In the genomic region with DNA sequence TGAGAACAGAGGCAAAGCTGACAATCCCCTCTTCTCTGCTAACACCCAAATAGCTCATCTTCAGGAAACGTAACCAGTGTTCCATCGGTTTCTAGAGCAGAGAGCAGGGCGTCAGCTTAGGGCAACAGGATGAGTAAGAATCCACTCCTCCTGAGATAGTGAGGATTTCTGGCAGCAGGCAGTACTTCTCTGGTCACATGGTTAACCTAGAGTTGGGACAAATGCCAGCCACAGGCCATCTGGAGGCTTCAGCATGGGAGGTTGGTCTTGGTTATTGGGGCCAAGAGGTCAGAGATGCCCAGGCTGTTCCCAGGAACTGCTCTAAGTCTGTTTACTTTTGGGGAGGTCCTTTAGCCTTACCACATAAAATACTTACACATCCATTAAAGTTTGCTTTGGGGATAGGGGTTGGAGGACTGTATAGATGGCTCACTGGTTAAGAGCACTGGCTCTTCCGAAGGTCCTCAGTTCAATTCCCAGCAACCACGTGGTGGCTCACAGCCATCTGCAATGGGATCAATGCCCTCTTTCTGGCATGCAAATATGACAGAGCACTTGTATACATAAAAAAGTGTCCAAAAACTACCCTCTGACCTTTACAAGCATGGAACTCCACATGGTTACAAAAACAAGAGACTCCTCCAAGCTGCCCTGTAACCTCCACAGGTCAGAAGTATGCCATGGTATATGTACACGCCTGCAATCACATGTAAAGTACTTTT, we compare ENCODE assay signal across 9 mouse cellular contexts. TPM values are rescaled to one million over a fixed set of nuclear protein-coding genes. Genes with fewer than 3 reads are reported as not detected.
DNase-seq lines count a peak whose midpoint lies in the region; ATAC-seq and TF ChIP-seq lines count a peak whose summit lies in the region.
"Had no signal": no experiment of that assay in that cellular context is flagged by ENCODE, and none has a peak within 500 bp of the region (broad histone marks: within the 10 kb centered on the region; RNA-seq: fewer than 3 reads in every experiment).

No protein-coding gene starts in this region.

- no peak overlapping the region for H3K4me3 ChIP-seq in lung, embryonic 14.5 days (ENCODE audit: low read depth, low read length)
- H3K4me3 ChIP-seq in heart, postnatal 0 days (ENCODE audit: low read depth, low read length), result no peak overlapping the region
- H3K4me3 ChIP-seq: neural tube, embryonic 12.5 days had no signal

- 54% methylated on average over 6 of the region's 6 CpGs for WGBS in lung, embryonic 14.5 days
- 46% methylated on average over 6 of the region's 6 CpGs for WGBS in heart, postnatal 0 days

- no peak for TF ChIP-seq CTCF in lung, embryonic 14.5 days (IDR thresholded peaks at IDR 0.05; ENCODE audit: low read depth)
- no peak for TF ChIP-seq CTCF in heart, postnatal 0 days (IDR thresholded peaks at IDR 0.05; ENCODE audit: low read depth)

- no peaks in the 10 kb centered on the region for H3K9me3 ChIP-seq in lung, embryonic 14.5 days (ENCODE audit: low read depth, low read length)
- no peaks in the 10 kb centered on the region for H3K9me3 ChIP-seq in heart, postnatal 0 days (replicated peaks; ENCODE audit: control insufficient read depth, low read length)
- H3K9me3 ChIP-seq: neural tube, embryonic 12.5 days had no signal

- H3K4me1 ChIP-seq in lung, embryonic 14.5 days (ENCODE audit: insufficient read depth), result no peaks in the 10 kb centered on the region
- peaks cover 8% of the 10 kb centered on the region; the same call in 1 of the 2 replicates for H3K4me1 ChIP-seq in heart, postnatal 0 days (ENCODE audit: control insufficient read depth, insufficient read depth)
- H3K4me1 ChIP-seq: neural tube, embryonic 12.5 days had no signal

- no peak overlapping the region for H3K4me2 ChIP-seq in lung, embryonic 14.5 days
- no peak overlapping the region for H3K4me2 ChIP-seq in heart, postnatal 0 days (ENCODE audit: low read depth, low read length)
- H3K4me2 ChIP-seq: neural tube, embryonic 12.5 days had no signal

- H3K36me3 ChIP-seq in lung, embryonic 14.5 days (ENCODE audit: insufficient read depth), result peaks cover 63% of the 10 kb centered on the region
- H3K36me3 ChIP-seq in heart, postnatal 0 days (replicated peaks; ENCODE audit: control insufficient read depth, insufficient read depth, low read length), result peaks cover 44% of the 10 kb centered on the region

- TF ChIP-seq EP300 in heart, postnatal 0 days (IDR thresholded peaks at IDR 0.05; ENCODE audit: low read depth), result no peak

- H3K9ac ChIP-seq in lung, embryonic 14.5 days, result no peak overlapping the region
- no peak overlapping the region for H3K9ac ChIP-seq in heart, postnatal 0 days (replicated peaks; ENCODE audit: low read depth, low read length)
- H3K9ac ChIP-seq: neural tube, embryonic 12.5 days had no signal

- peak; percentile 48; the same call in 1 of the 2 replicates for ATAC-seq in lung, embryonic 14.5 days (ENCODE audit: insufficient read depth)
- peak; percentile 87 for ATAC-seq in heart, postnatal 0 days (ENCODE audit: insufficient read depth, low read depth)
- peak; percentile 46 for ATAC-seq in megakaryocyte-erythroid progenitor cell, adult 5-6 weeks (replicated peaks; ENCODE audit: low FRiP score, low TSS enrichment, poor library complexity, severe bottlenecking)
- ATAC-seq in erythroblast, adult 5-6 weeks (replicated peaks; ENCODE audit: low FRiP score, poor library complexity, severe bottlenecking), result no peak

- DNase-seq in lung, embryonic 14.5 days, result peak; percentile 62
- no peak for DNase-seq in lung, postnatal 36 days
- DNase-seq in brain, adult 2 months (ENCODE audit: low read depth, low spot score), result peak; percentile 98
- peak; percentile 82 for DNase-seq in heart, postnatal 0 days (ENCODE audit: low spot score)
- no peak for DNase-seq in testis, postnatal 14 days (ENCODE audit: low spot score)
- DNase-seq in urinary bladder, adult 2 months (ENCODE audit: low spot score), result no peak

- H3K27me3 ChIP-seq in lung, embryonic 14.5 days (ENCODE audit: insufficient read depth, low read length), result no peaks in the 10 kb centered on the region
- H3K27me3 ChIP-seq in heart, postnatal 0 days (ENCODE audit: control insufficient read depth, insufficient read depth, low read length), result no peaks in the 10 kb centered on the region
- H3K27me3 ChIP-seq: neural tube, embryonic 12.5 days had no signal

- no peak overlapping the region for H3K27ac ChIP-seq in lung, embryonic 14.5 days (ENCODE audit: low read depth)
- H3K27ac ChIP-seq in heart, postnatal 0 days (ENCODE audit: low read depth), result peak overlapping the region; percentile 62
- H3K27ac ChIP-seq: neural tube, embryonic 12.5 days had no signal

RNA-seq across cellular contexts. Expression of gene Grk2, which starts 9.4 kb away (rescaled TPM):
- polyA plus RNA-seq in lung, embryonic 14.5 days (2014; fragmentation: Nextera tagmentation; extraction: Ambion mirVana), result 19.4 and 23.0 TPM in 2 replicates
- 50.4 and 50.6 TPM in 2 replicates for total RNA-seq in heart, postnatal 0 days (2014; rRNA removed; ENCODE audit: low replicate concordance)
- 6.9 and 7.8 TPM in 2 replicates for polyA plus RNA-seq in heart, postnatal 0 days (2015; fragmentation: Nextera tagmentation; extraction: Ambion mirVana)
- 103 and 118 TPM in 2 replicates for total RNA-seq in megakaryocyte-erythroid progenitor cell, adult 5-6 weeks (2014; fragmentation: Nextera tagmentation)
- 81.8 and 93.1 TPM in 2 replicates for total RNA-seq in megakaryocyte-erythroid progenitor cell, adult 5-6 weeks (2017)
- 69.4 and 74.6 TPM in 2 replicates for polyA plus RNA-seq in urinary bladder, adult 2 months (2012; rRNA removed)
- total RNA-seq in erythroblast, adult 5-6 weeks (2015; ENCODE audit: low replicate concordance), result 63.4 and 93.2 TPM in 2 replicates
- total RNA-seq in erythroblast, adult 5-6 weeks (2017; ENCODE audit: low replicate concordance), result 40.1 and 60.1 TPM in 2 replicates

RNA-seq across cellular contexts. Expression of gene Ankrd13d, which starts 32.4 kb away (rescaled TPM):
- polyA plus RNA-seq in lung, embryonic 14.5 days (2014; fragmentation: Nextera tagmentation; extraction: Ambion mirVana), result 2.4 and 2.8 TPM in 2 replicates
- total RNA-seq in heart, postnatal 0 days (2014; rRNA removed; ENCODE audit: low replicate concordance), result 2.1 and 2.3 TPM in 2 replicates
- polyA plus RNA-seq in heart, postnatal 0 days (2015; fragmentation: Nextera tagmentation; extraction: Ambion mirVana), result 0.40 and 0.41 TPM in 2 replicates
- 1.0 and 2.2 TPM in 2 replicates for total RNA-seq in megakaryocyte-erythroid progenitor cell, adult 5-6 weeks (2014; fragmentation: Nextera tagmentation)
- 0.61 TPM in 1 of 2 replicates, not detected in the other for total RNA-seq in megakaryocyte-erythroid progenitor cell, adult 5-6 weeks (2017)
- polyA plus RNA-seq in urinary bladder, adult 2 months (2012; rRNA removed), result 13.6 and 18.6 TPM in 2 replicates
- 0.63 TPM in 1 of 2 replicates, not detected in the other for total RNA-seq in erythroblast, adult 5-6 weeks (2015; ENCODE audit: low replicate concordance)
- 0.84 TPM in 1 of 2 replicates, not detected in the other for total RNA-seq in erythroblast, adult 5-6 weeks (2017; ENCODE audit: low replicate concordance)

RNA-seq across cellular contexts. Expression of gene Ssh3, which starts 46.4 kb away (rescaled TPM):
- 10.6 and 11.1 TPM in 2 replicates for polyA plus RNA-seq in lung, embryonic 14.5 days (2014; fragmentation: Nextera tagmentation; extraction: Ambion mirVana)
- 11.5 and 11.6 TPM in 2 replicates for total RNA-seq in heart, postnatal 0 days (2014; rRNA removed; ENCODE audit: low replicate concordance)
- polyA plus RNA-seq in heart, postnatal 0 days (2015; fragmentation: Nextera tagmentation; extraction: Ambion mirVana), result 6.2 and 6.4 TPM in 2 replicates
- total RNA-seq in megakaryocyte-erythroid progenitor cell, adult 5-6 weeks (2014; fragmentation: Nextera tagmentation), result 5.9 and 27.6 TPM in 2 replicates
- 7.0 and 8.6 TPM in 2 replicates for total RNA-seq in megakaryocyte-erythroid progenitor cell, adult 5-6 weeks (2017)
- polyA plus RNA-seq in urinary bladder, adult 2 months (2012; rRNA removed), result 83.3 and 90.8 TPM in 2 replicates
- 0.42 and 3.8 TPM in 2 replicates for total RNA-seq in erythroblast, adult 5-6 weeks (2015; ENCODE audit: low replicate concordance)
- 3.0 and 3.2 TPM in 2 replicates for total RNA-seq in erythroblast, adult 5-6 weeks (2017; ENCODE audit: low replicate concordance)

Comparison
In these comparisons a context has a peak if more than half of its experiments do, and no peak if none do; other contexts are left out.
1. DNase-seq: peak in lung, embryonic 14.5 days (single experiment), brain, adult 2 months (single experiment) and heart, postnatal 0 days (single experiment); none in lung, postnatal 36 days (single experiment), testis, postnatal 14 days (single experiment) and urinary bladder, adult 2 months (single experiment).